Mouse (Mus musculus): Measurements from ENCODE around the gene Pramel6. TPM values are rescaled to one million over a fixed set of nuclear protein-coding genes. Genes with fewer than 3 reads are reported as not detected.
"Not testable (repeated sequence)": the region's sequence is repeated elsewhere in the genome, so short reads cannot be mapped to it uniquely, and the experiment has no call there.

Pramel6 gene
- polyA plus RNA-seq, 1 experiment from 2014 or later = not detected

DNA sequence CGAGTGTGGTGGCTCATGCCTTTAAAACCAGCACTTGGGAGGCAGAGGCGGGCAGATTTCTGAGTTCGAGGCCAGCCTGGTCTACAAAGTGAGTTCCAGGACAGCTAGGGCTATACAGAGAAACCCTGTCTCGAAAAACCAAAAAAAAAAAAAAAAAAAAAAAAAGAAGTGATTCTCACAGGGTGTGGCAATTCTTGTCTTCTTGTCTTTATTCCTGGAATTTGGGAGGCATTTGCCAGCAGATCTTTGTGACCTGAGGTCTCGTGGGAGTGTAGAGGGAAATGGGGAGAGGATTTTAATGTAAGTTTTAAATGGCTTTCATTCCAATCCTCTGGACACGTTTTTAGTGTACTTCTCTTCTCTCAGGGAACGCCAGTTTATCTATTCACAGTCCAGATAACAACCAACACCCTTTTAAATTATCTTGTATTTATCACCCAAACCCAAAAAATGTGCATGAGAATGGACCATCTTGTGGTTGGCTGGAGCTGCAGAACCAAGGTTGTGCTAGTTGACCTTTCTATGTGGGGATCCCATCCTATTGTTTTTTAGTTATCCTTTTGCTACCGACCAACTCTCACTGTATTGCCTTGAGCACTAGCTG, 9.2 kb downstream of the Pramel6 start:
- H3K4me2 ChIP-seq = no peak overlapping the region
- no peaks in the 10 kb centered on the region for H3K36me3 ChIP-seq (ENCODE audit: insufficient read depth)
- no peaks in the 10 kb centered on the region for H3K4me1 ChIP-seq (ENCODE audit: insufficient read depth)
- DNase-seq = no peak
- no peaks in the 10 kb centered on the region for H3K9me3 ChIP-seq (ENCODE audit: low read depth, low read length)
- H3K4me3 ChIP-seq (ENCODE audit: low read depth, low read length) = no peak overlapping the region
- ATAC-seq (ENCODE audit: insufficient read depth) = no peak
- H3K9ac ChIP-seq = no peak overlapping the region
- TF ChIP-seq CTCF (IDR thresholded peaks at IDR 0.05; ENCODE audit: low read depth) = no peak
- H3K27me3 ChIP-seq (ENCODE audit: insufficient read depth, low read length) = no peaks in the 10 kb centered on the region
- no peak overlapping the region for H3K27ac ChIP-seq (ENCODE audit: low read depth)
- 66% methylated on average over 7 of the region's 8 CpGs for WGBS

DNA sequence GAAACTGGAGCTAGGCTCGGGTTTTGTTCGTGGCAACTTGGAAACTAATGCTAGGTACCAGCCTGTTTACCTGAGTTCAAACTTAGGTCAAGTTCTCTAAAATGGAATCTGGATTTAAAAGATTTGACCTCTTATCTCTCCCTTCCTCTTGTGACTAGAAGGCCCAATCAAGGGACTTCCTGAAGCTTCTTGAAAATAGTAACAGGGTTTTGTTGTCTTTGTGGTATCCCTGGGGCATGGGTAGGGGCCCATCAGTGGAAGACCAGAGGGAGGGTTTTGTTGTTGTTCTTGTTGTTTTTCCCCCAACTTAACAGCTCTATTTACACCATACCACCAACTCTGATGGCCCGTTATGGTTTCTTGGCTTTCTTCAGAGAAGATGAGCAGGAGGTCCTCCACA, 10.2 kb downstream of the Pramel6 start:
- 91% methylated on average over 3 of the region's 3 CpGs for WGBS

DNA sequence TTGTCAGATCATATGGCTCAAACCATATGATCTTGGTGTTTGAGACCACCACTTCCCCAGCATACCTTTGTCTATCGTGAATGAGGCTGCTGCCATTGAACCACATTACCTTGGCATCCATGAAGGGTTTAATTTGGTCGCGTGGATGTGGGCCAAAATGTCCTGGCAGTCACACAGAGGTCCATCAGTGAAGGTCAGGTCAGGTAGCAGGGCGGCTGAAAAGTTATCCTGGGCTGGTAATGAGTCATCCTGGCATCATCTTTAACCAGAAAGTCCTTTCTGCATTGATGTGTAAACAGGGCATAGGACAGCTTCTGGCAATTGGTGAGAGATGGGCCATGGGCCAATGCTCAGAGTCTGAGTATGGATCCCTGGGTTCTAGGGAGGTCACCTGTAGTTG, 14.3 kb downstream of the Pramel6 start:
- Histone ChIP-seq H3K27ac (ENCODE audit: low read depth) (no peak overlapping the region), H3K9ac (no peak overlapping the region), H3K4me2 (no peak overlapping the region), H3K9me3 (ENCODE audit: low read depth, low read length) (no peaks in the 10 kb centered on the region), H3K4me3 (ENCODE audit: low read depth, low read length) (no peak overlapping the region), H3K36me3 (ENCODE audit: insufficient read depth) (no peaks in the 10 kb centered on the region), H3K4me1 (ENCODE audit: insufficient read depth) (no peaks in the 10 kb centered on the region), H3K27me3 (ENCODE audit: insufficient read depth, low read length) (no peaks in the 10 kb centered on the region)
- ATAC-seq (ENCODE audit: insufficient read depth) (no peak), DNase-seq (no peak)
- WGBS = 82% methylated on average over 4 of the region's 4 CpGs
- TF ChIP-seq CTCF (IDR thresholded peaks at IDR 0.05; ENCODE audit: low read depth) = no peak

More for the DNA sequence above, 10.2 kb downstream of the Pramel6 start:
- no peak for DNase-seq
- H3K27ac ChIP-seq (ENCODE audit: low read depth) = no peak overlapping the region
- no peak overlapping the region for H3K4me2 ChIP-seq
- H3K36me3 ChIP-seq (ENCODE audit: insufficient read depth) = no peaks in the 10 kb centered on the region
- no peaks in the 10 kb centered on the region for H3K9me3 ChIP-seq (ENCODE audit: low read depth, low read length)
- H3K4me1 ChIP-seq (ENCODE audit: insufficient read depth) = no peaks in the 10 kb centered on the region
- H3K27me3 ChIP-seq (ENCODE audit: insufficient read depth, low read length) = no peaks in the 10 kb centered on the region
- H3K9ac ChIP-seq = no peak overlapping the region
- ATAC-seq (ENCODE audit: insufficient read depth) = no peak
- TF ChIP-seq CTCF (IDR thresholded peaks at IDR 0.05; ENCODE audit: low read depth) = no peak
- H3K4me3 ChIP-seq (ENCODE audit: low read depth, low read length) = no peak overlapping the region

DNA sequence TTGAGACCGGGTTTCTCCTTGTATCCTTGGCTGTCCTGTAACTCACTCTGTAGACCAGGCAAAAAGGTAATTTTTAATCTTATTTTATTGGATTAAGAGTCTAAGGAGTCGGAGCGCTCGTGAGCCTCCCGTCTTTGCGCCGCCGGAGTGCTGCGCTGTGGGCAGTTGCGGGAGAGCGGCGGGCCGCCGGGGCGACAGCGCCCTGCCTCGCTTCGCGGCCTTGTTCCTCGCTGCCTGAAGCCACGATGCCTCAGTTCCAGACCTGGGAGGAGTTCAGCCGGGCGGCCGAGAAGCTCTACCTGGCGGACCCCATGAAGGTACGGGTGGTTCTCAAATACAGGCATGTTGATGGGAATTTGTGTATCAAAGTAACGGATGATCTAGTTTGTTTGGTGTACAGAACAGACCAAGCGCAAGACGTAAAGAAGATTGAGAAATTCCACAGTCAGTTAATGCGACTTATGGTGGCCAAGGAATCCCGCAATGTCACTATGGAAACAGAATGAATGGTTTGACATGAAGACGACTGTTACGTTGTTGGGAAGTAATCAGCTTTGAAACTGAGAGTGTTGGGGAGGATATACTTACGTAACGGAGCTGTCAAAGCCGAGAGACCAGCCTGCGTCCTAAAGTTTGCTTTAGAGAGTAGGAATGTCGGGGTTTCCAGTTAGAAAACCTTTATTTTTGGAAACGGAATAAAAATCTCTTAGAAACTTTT, 19.7 kb downstream of the Pramel6 start:
- H3K36me3 ChIP-seq (ENCODE audit: insufficient read depth); H3K4me1 ChIP-seq (ENCODE audit: insufficient read depth); H3K27ac ChIP-seq (ENCODE audit: low read depth); H3K4me3 ChIP-seq (ENCODE audit: low read depth, low read length); ATAC-seq (ENCODE audit: insufficient read depth); H3K9me3 ChIP-seq (ENCODE audit: low read depth, low read length); H3K9ac ChIP-seq; H3K27me3 ChIP-seq (ENCODE audit: insufficient read depth, low read length): not testable (repeated sequence)
- 22% methylated on average over 38 of the region's 39 CpGs for WGBS
- H3K4me2 ChIP-seq = peak overlapping the region; percentile 39
- peak; percentile 28 for DNase-seq

DNA sequence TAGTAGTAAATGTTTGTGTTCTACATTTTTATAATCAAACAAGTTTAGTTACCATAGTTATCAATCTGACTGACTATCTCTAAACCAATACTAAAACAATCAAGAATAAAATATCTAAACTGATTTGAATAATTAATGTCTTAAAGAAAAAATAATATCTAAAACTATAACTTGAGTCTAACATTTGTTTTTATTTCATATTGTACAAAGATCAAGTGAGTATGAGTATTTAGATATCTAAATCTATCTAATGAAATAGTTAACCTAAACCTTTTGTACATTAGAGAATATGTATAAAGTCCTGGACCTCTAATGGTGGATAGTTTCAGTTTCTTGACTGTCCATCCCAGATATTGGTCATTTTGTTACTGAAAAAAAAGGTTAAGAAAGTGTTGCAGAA, 25.1 kb downstream of the Pramel6 start, which contains the start of gene Olfr153:
Gene Olfr153 (plus strand): TSS at position 301 of the 400 bp plus-strand sequence.
- no peaks in the 10 kb centered on the region for H3K27me3 ChIP-seq (ENCODE audit: insufficient read depth, low read length)
- H3K9me3 ChIP-seq (ENCODE audit: low read depth, low read length) = no peaks in the 10 kb centered on the region
- H3K4me3 ChIP-seq (ENCODE audit: low read depth, low read length) = no peak within 1 kb of the TSS
- no peaks in the 10 kb centered on the region for H3K36me3 ChIP-seq (ENCODE audit: insufficient read depth)
- H3K27ac ChIP-seq (ENCODE audit: low read depth) = no peak within 1 kb of the TSS
- H3K4me1 ChIP-seq (ENCODE audit: insufficient read depth) = no peaks in the 10 kb centered on the region
- TF ChIP-seq CTCF (IDR thresholded peaks at IDR 0.05; ENCODE audit: low read depth) = no peak
- DNase-seq = no peak
- no peak within 1 kb of the TSS for H3K4me2 ChIP-seq
- no peak within 1 kb of the TSS for H3K9ac ChIP-seq
- ATAC-seq (ENCODE audit: insufficient read depth) = no peak

DNA sequence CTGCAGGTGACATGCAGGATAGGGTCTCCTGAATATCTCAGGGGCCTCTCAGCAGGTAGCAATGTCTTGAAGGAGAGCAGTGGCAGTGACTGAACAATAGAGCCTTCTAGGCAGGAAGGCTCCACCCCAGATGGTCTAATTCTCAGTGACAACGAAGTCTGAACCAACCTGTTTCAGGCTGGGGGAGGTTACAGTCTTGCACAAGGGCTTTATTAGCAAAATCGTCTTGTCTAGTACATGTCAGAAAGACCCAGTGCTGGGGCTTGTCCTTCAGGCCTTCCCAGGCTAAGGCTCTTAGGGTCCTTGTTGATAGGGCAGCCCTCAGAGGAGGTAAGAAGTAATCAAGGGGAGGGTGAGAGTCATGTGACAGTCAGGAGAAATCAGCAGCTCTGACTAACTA, 28.5 kb downstream of the Pramel6 start:
- 63% methylated on average over 2 of the region's 2 CpGs for WGBS
- H3K9ac ChIP-seq = no peak overlapping the region
- H3K4me1 ChIP-seq (ENCODE audit: insufficient read depth) = no peaks in the 10 kb centered on the region
- DNase-seq = no peak
- no peak overlapping the region for H3K4me2 ChIP-seq
- no peaks in the 10 kb centered on the region for H3K9me3 ChIP-seq (ENCODE audit: low read depth, low read length)
- no peaks in the 10 kb centered on the region for H3K27me3 ChIP-seq (ENCODE audit: insufficient read depth, low read length)
- H3K4me3 ChIP-seq (ENCODE audit: low read depth, low read length) = no peak overlapping the region
- no peak for ATAC-seq (ENCODE audit: insufficient read depth)
- H3K27ac ChIP-seq (ENCODE audit: low read depth) = no peak overlapping the region
- no peaks in the 10 kb centered on the region for H3K36me3 ChIP-seq (ENCODE audit: insufficient read depth)
- no peak for TF ChIP-seq CTCF (IDR thresholded peaks at IDR 0.05; ENCODE audit: low read depth)

DNA sequence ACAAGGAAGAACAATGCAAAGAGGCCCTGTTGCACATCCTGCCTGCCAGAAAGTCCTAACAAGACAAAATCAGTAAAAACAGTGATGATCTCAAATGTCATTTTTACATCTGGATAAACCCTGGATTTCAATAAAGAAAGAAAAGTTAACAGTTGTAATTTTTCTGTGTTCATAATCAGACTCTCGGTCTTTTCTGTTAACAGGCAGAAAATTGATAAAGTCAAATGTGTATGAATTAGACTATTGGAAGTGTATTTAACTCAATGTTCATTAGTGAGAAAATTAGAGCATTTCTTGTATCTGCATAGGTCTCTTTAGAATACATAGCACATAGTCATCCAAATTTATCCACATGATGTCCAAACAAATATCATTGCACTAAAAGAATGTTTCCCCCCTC, 39.1 kb downstream of the Pramel6 start, which contains the start of gene Olfr1128:
Gene Olfr1128 (minus strand): TSS at position 101 of the 400 bp plus-strand sequence.
- no peak within 1 kb of the TSS for H3K9ac ChIP-seq
- no peak within 1 kb of the TSS for H3K4me3 ChIP-seq (ENCODE audit: low read depth, low read length)
- no peak for ATAC-seq (ENCODE audit: insufficient read depth)
- TF ChIP-seq CTCF (IDR thresholded peaks at IDR 0.05; ENCODE audit: low read depth) = no peak
- DNase-seq = no peak
- no peak within 1 kb of the TSS for H3K4me2 ChIP-seq
- WGBS = 81% methylated on average over 1 of the region's 1 CpGs
- H3K4me1 ChIP-seq (ENCODE audit: insufficient read depth) = no peaks in the 10 kb centered on the region
- no peaks in the 10 kb centered on the region for H3K9me3 ChIP-seq (ENCODE audit: low read depth, low read length)
- H3K27me3 ChIP-seq (ENCODE audit: insufficient read depth, low read length) = no peaks in the 10 kb centered on the region
- H3K27ac ChIP-seq (ENCODE audit: low read depth) = no peak within 1 kb of the TSS
- no peaks in the 10 kb centered on the region for H3K36me3 ChIP-seq (ENCODE audit: insufficient read depth)

Other genes starting within 250 kb of the Pramel6 start
- not detected in 2 replicates for gene Olfr1116, start 239.0 kb upstream of the Pramel6 start, polyA plus RNA-seq (2014; fragmentation: Nextera tagmentation; extraction: Ambion mirVana)
- not detected in 2 replicates for gene Olfr1118, start 199.0 kb upstream of the Pramel6 start, polyA plus RNA-seq (2014; fragmentation: Nextera tagmentation; extraction: Ambion mirVana)
- not detected in 2 replicates for gene Olfr1120, start 151.8 kb upstream of the Pramel6 start, polyA plus RNA-seq (2014; fragmentation: Nextera tagmentation; extraction: Ambion mirVana)
- not detected in 2 replicates for gene Olfr1121, start 136.7 kb upstream of the Pramel6 start, polyA plus RNA-seq (2014; fragmentation: Nextera tagmentation; extraction: Ambion mirVana)
- not detected in 2 replicates for gene Olfr1122, start 120.7 kb upstream of the Pramel6 start, polyA plus RNA-seq (2014; fragmentation: Nextera tagmentation; extraction: Ambion mirVana)
- not detected in 2 replicates for gene Olfr1123, start 89.9 kb upstream of the Pramel6 start, polyA plus RNA-seq (2014; fragmentation: Nextera tagmentation; extraction: Ambion mirVana)
- not detected in 2 replicates for gene Olfr1124, start 76.3 kb upstream of the Pramel6 start, polyA plus RNA-seq (2014; fragmentation: Nextera tagmentation; extraction: Ambion mirVana)
- not detected in 2 replicates for gene Olfr1126, start 52.6 kb upstream of the Pramel6 start, polyA plus RNA-seq (2014; fragmentation: Nextera tagmentation; extraction: Ambion mirVana)
- gene Pramel7, start 9.5 kb upstream of the Pramel6 start, polyA plus RNA-seq (2014; fragmentation: Nextera tagmentation; extraction: Ambion mirVana) = not detected in 2 replicates
- gene Olfr153, start 25.2 kb downstream of the Pramel6 start, polyA plus RNA-seq (2014; fragmentation: Nextera tagmentation; extraction: Ambion mirVana) = not detected in 2 replicates
- gene Olfr1128, start 39.0 kb downstream of the Pramel6 start, polyA plus RNA-seq (2014; fragmentation: Nextera tagmentation; extraction: Ambion mirVana) = not detected in 2 replicates
- gene Olfr1129, start 67.3 kb downstream of the Pramel6 start, polyA plus RNA-seq (2014; fragmentation: Nextera tagmentation; extraction: Ambion mirVana) = not detected in 2 replicates
- not detected in 2 replicates for gene Olfr1130, start 99.6 kb downstream of the Pramel6 start, polyA plus RNA-seq (2014; fragmentation: Nextera tagmentation; extraction: Ambion mirVana)
- gene Olfr1131, start 120.5 kb downstream of the Pramel6 start, polyA plus RNA-seq (2014; fragmentation: Nextera tagmentation; extraction: Ambion mirVana) = not detected in 2 replicates
- gene Olfr1132, start 131.0 kb downstream of the Pramel6 start, polyA plus RNA-seq (2014; fragmentation: Nextera tagmentation; extraction: Ambion mirVana) = not detected in 2 replicates
- not detected in 2 replicates for gene Olfr1133, start 140.8 kb downstream of the Pramel6 start, polyA plus RNA-seq (2014; fragmentation: Nextera tagmentation; extraction: Ambion mirVana)
- gene Olfr1134, start 151.9 kb downstream of the Pramel6 start, polyA plus RNA-seq (2014; fragmentation: Nextera tagmentation; extraction: Ambion mirVana) = not detected in 2 replicates
- gene Olfr1135, start 167.1 kb downstream of the Pramel6 start, polyA plus RNA-seq (2014; fragmentation: Nextera tagmentation; extraction: Ambion mirVana) = not detected in 2 replicates
- not detected in 2 replicates for gene Olfr1136, start 187.4 kb downstream of the Pramel6 start, polyA plus RNA-seq (2014; fragmentation: Nextera tagmentation; extraction: Ambion mirVana)
- not detected in 2 replicates for gene Olfr1137, start 206.6 kb downstream of the Pramel6 start, polyA plus RNA-seq (2014; fragmentation: Nextera tagmentation; extraction: Ambion mirVana)
- gene Olfr1138, start 233.4 kb downstream of the Pramel6 start, polyA plus RNA-seq (2014; fragmentation: Nextera tagmentation; extraction: Ambion mirVana) = not detected in 2 replicates
- not detected in 2 replicates for gene Olfr1140, start 237.2 kb downstream of the Pramel6 start, polyA plus RNA-seq (2014; fragmentation: Nextera tagmentation; extraction: Ambion mirVana)
- not detected in 2 replicates for gene Olfr1141, start 247.4 kb downstream of the Pramel6 start, polyA plus RNA-seq (2014; fragmentation: Nextera tagmentation; extraction: Ambion mirVana)